Mouse (Mus musculus) bone marrow macrophage, adult 2 months (primary cell): ENCODE results near the gene Alk.

Experiments
- CTCF ChIP-seq: IDR thresholded peaks from 2 replicates; pipeline ENCODE4 v1.5.1; 2012; ENCODE audit warnings: low read depth, mild to moderate bottlenecking, low read length, moderate library complexity
- POLR2A ChIP-seq: IDR thresholded peaks from 2 replicates; pipeline ENCODE4 v1.6.1; 2012; ENCODE audit warnings: mild to moderate bottlenecking, low read depth, low read length, borderline replicate concordance

- TF ChIP-seq POLR2A (no peak), CTCF (no peak)
Observed at GRCm38 (mm10) chr17:72445204-72446177, 158.9 kb downstream of the Alk start.
